Comparison of ENCODE assay signal across 8 mouse cellular contexts in genomic region chr16:77237272-77237603, GRCm38 (mm10).
DNase-seq lines count a peak whose midpoint lies in the region; ATAC-seq and TF ChIP-seq lines count a peak whose summit lies in the region.

No protein-coding gene starts in this region.

- no peak for DNase-seq in heart, adult 11 months
- no peak for DNase-seq in neural tube, embryonic 11.5 days (ENCODE audit: low spot score)
- no peak for DNase-seq in neural tube, embryonic 10.5 days (ENCODE audit: extremely low spot score, low spot score)
- DNase-seq in limb, embryonic 14.5 days (ENCODE audit: low spot score) = no peak
- no peak for DNase-seq in stomach, postnatal 0 days (ENCODE audit: low spot score)
- DNase-seq in B cell, adult 2 months = no peak
- DNase-seq in frontal cortex, postnatal 14 days (ENCODE audit: low spot score in 2 of 2) = no peak

- ATAC-seq in heart, embryonic 12.5 days (ENCODE audit: insufficient number of reproducible peaks, low FRiP score) = no peak
- peak; percentile 49; the same call in 1 of the 2 replicates for ATAC-seq in neural tube, embryonic 11.5 days (ENCODE audit: insufficient read depth, low FRiP score, low TSS enrichment)
- ATAC-seq in limb, embryonic 14.5 days (ENCODE audit: low FRiP score, low read depth) = no peak
- ATAC-seq in stomach, postnatal 0 days (ENCODE audit: low FRiP score, low TSS enrichment) = no peak

- no peak for TF ChIP-seq CTCF in stomach, postnatal 0 days (IDR thresholded peaks at IDR 0.05; ENCODE audit: low read depth)

- no peak for TF ChIP-seq POLR2A in limb, embryonic 14.5 days (IDR thresholded peaks at IDR 0.05; ENCODE audit: borderline replicate concordance, extremely low read depth, insufficient read depth, insufficient read length)

- H3K4me1 ChIP-seq in heart, embryonic 12.5 days (replicated peaks) = 0 out of 2 replicates have a peak, but pooled peaks cover 4% of the 10 kb centered on the region
- peaks cover 24% of the 10 kb centered on the region for H3K4me1 ChIP-seq in neural tube, embryonic 11.5 days (ENCODE audit: control insufficient read depth, insufficient read depth, low read length)
- peaks cover 23% of the 10 kb centered on the region for H3K4me1 ChIP-seq in limb, embryonic 14.5 days (ENCODE audit: control insufficient read depth, insufficient read depth, low read length)
- no peaks in the 10 kb centered on the region for H3K4me1 ChIP-seq in stomach, postnatal 0 days (replicated peaks; ENCODE audit: control insufficient read depth, insufficient read depth)

- 89% methylated on average over 2 of the region's 2 CpGs for WGBS in heart, embryonic 12.5 days
- WGBS in neural tube, embryonic 11.5 days = 73% methylated on average over 2 of the region's 2 CpGs
- 77% methylated on average over 2 of the region's 2 CpGs for WGBS in limb, embryonic 14.5 days
- 48% methylated on average over 2 of the region's 2 CpGs for WGBS in stomach, postnatal 0 days

- H3K36me3 ChIP-seq in heart, embryonic 12.5 days = no peaks in the 10 kb centered on the region
- H3K36me3 ChIP-seq in neural tube, embryonic 11.5 days (ENCODE audit: control insufficient read depth, insufficient read depth, low read length) = no peaks in the 10 kb centered on the region
- H3K36me3 ChIP-seq in limb, embryonic 14.5 days (ENCODE audit: control insufficient read depth, insufficient read depth, low read length) = no peaks in the 10 kb centered on the region
- H3K36me3 ChIP-seq in stomach, postnatal 0 days (ENCODE audit: control insufficient read depth, insufficient read depth, low read length) = no peaks in the 10 kb centered on the region

- peak overlapping the region; percentile 64 for H3K4me2 ChIP-seq in heart, embryonic 12.5 days
- peak overlapping the region; percentile 39; the same call in 1 of the 2 replicates for H3K4me2 ChIP-seq in neural tube, embryonic 11.5 days (ENCODE audit: low read depth)
- peak overlapping the region; percentile 40 for H3K4me2 ChIP-seq in limb, embryonic 14.5 days (replicated peaks; ENCODE audit: low read depth, low read length, severe bottlenecking)
- H3K4me2 ChIP-seq in stomach, postnatal 0 days (replicated peaks; ENCODE audit: low read depth) = peak overlapping the region; percentile 49

- H3K9ac ChIP-seq in heart, embryonic 12.5 days = no peak overlapping the region
- peak overlapping the region; percentile 41; the same call in 1 of the 2 replicates for H3K9ac ChIP-seq in neural tube, embryonic 11.5 days (ENCODE audit: low read length)
- no peak overlapping the region for H3K9ac ChIP-seq in limb, embryonic 14.5 days (ENCODE audit: low read depth, low read length, severe bottlenecking)
- no peak overlapping the region; the same call in 1 of the 2 replicates for H3K9ac ChIP-seq in stomach, postnatal 0 days (ENCODE audit: low read length)

- H3K27me3 ChIP-seq in heart, embryonic 12.5 days (replicated peaks) = no peaks in the 10 kb centered on the region
- no peaks in the 10 kb centered on the region for H3K27me3 ChIP-seq in neural tube, embryonic 11.5 days (ENCODE audit: control insufficient read depth, insufficient read depth, low read length)
- no peaks in the 10 kb centered on the region for H3K27me3 ChIP-seq in limb, embryonic 14.5 days (ENCODE audit: control insufficient read depth, insufficient read depth, low read length)
- no peaks in the 10 kb centered on the region for H3K27me3 ChIP-seq in stomach, postnatal 0 days (ENCODE audit: control insufficient read depth, insufficient read depth, low read length)

- H3K9me3 ChIP-seq in heart, embryonic 12.5 days (replicated peaks) = no peaks in the 10 kb centered on the region
- no peaks in the 10 kb centered on the region for H3K9me3 ChIP-seq in neural tube, embryonic 11.5 days (ENCODE audit: control insufficient read depth, low read length)
- H3K9me3 ChIP-seq in limb, embryonic 14.5 days (ENCODE audit: control insufficient read depth, low read length) = no peaks in the 10 kb centered on the region
- no peaks in the 10 kb centered on the region for H3K9me3 ChIP-seq in stomach, postnatal 0 days (ENCODE audit: control insufficient read depth, low read length)

- no peak overlapping the region for H3K27ac ChIP-seq in heart, embryonic 12.5 days (ENCODE audit: poor library complexity, severe bottlenecking)
- H3K27ac ChIP-seq in neural tube, embryonic 11.5 days (ENCODE audit: low read depth, low read length) = peak overlapping the region; percentile 87
- H3K27ac ChIP-seq in limb, embryonic 14.5 days (replicated peaks; ENCODE audit: low read depth, low read length) = no peak overlapping the region
- H3K27ac ChIP-seq in stomach, postnatal 0 days (replicated peaks) = no peak overlapping the region

- H3K4me3 ChIP-seq in heart, embryonic 12.5 days = 0 out of 2 replicates have a peak overlapping the region, but pooled peaks have one; percentile 34
- H3K4me3 ChIP-seq in neural tube, embryonic 11.5 days (ENCODE audit: low read depth, low read length) = peak overlapping the region; percentile 6; the same call in 1 of the 2 replicates
- no peak overlapping the region for H3K4me3 ChIP-seq in limb, embryonic 14.5 days (replicated peaks; ENCODE audit: low read length)
- H3K4me3 ChIP-seq in stomach, postnatal 0 days (ENCODE audit: low read depth, low read length) = peak overlapping the region; percentile 31

- TF ChIP-seq EP300 in stomach, postnatal 0 days (optimal IDR thresholded peaks at IDR 0.05) = no peak
